Mouse (Mus musculus) CD4-positive, CD25-positive, alpha-beta regulatory T cell (primary cell): Measurements from ENCODE around the gene Tmem100. TPM values are rescaled to one million over a fixed set of nuclear protein-coding genes. Genes with fewer than 3 reads are reported as not detected.

Source experiments
- polyA plus RNA-seq: library from polyadenylated mRNA; unstranded; fragments of 100-300 nt; shearing (Covaris generic); gene quantifications from one replicate; pipeline ENCODE4 v1.2.1, GENCODE M21; 2017

Tmem100 gene
- polyA plus RNA-seq = not detected

DNA sequence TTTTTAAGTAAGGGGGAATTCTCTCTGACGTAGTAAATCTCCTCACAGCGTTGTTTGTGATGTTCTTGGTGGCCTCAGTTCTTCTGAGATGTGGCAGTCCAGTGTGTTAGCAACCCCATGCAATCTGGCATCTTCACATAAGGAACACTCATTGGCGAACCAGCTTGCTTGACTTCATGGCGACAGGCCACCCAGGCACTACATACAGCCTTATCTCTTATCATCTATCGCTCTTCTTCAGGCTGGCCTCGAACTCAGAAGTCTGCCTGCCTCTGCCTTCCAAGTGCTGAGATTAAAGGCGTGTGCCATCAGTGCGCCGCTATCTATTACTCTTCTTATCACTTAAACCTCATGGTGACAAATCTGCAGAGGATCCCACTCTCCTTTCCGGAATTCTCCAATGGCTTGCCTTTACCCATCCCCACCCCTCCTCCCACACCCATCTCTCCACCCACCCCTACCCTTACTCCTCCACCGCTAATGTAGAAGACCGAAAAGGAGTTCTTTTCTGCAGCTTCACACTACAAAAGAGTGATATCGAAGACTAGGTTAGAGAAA is at the start of gene Tmem100:
Gene Tmem100 (plus strand): TSS at position 508 of the 558 bp plus-strand sequence.

DNA sequence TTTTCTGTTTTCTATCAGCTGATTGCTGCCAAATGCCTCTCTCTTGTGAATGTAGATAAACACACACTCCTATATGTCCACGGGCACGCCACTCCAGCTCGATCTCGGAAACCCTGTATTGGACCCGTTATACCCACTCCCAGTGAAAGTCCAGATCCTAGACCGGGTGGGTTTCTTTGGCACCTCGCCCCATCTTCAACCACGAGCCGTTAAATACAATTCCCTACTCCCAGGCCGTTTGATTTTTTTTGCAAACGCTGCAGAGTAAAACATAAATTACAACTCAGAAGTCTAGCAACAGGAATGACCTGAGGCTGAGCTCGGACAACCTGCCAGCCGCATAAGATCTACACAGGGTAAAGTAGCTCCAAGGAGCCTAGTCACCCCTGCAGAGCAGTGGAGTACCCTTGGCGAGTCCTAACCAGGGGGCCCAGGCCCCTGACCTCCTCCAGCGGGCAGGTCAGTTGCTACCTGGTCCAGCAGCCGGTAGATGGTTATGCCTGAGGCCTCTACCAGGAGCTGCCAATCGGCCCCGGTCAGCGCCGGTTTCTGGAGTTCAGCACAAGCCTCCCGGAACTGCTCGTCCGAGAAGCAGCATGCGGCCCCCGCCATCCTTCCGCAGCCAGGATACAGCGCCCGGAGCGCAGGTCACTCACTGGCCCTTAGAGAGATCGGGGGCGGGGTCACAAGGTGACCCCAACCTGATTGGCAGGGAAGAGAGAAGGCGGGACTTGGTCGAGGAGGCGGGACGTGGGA is 27.7 kb upstream of the Tmem100 start, which contains the start of gene Pctp:
Gene Pctp (minus strand): TSS at position 664 of the 756 bp plus-strand sequence.

Other genes with a start within 250 kb of the Tmem100 start
- 6.8 TPM for gene Pctp, start 27.5 kb upstream of the Tmem100 start, polyA plus RNA-seq
- gene Gm45716, start 157.3 kb downstream of the Tmem100 start, polyA plus RNA-seq = 14.8 TPM
- 52.8 TPM for gene Mmd, start 219.1 kb downstream of the Tmem100 start, polyA plus RNA-seq